In the genomic region with DNA sequence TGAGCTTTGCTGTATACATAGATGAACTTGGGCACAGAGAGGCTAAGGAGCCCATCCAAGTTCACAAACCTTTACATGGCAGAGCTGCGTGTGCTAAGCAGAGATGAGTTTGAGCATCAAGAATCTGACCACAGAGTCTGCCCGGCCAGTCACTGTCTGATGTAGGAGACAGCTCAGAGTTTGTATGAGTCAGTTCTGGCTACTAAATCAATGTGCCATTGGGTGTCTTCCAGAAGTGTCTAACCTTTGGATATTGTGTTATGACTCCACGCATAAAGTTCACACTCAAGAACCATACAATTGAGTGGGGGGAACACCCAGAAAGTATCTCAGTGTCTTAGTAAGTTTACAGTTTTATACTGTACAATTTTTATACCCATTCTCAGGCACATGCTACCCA, we compare ENCODE assay signal across 22 mouse cellular contexts. TPM values are rescaled to one million over a fixed set of nuclear protein-coding genes. Genes with fewer than 3 reads are reported as not detected.
"Had no signal": no experiment of that assay in that cellular context is flagged by ENCODE, and none has a peak within 500 bp of the region (broad histone marks: within the 10 kb centered on the region; RNA-seq: fewer than 3 reads in every experiment).

No protein-coding gene starts in this region.

- H3K4me1 ChIP-seq: neural tube, embryonic 15.5 days; stomach, embryonic 15.5 days had no signal

- H3K4me3 ChIP-seq: neural tube, embryonic 13.5 days; neural tube, embryonic 15.5 days; stomach, embryonic 15.5 days had no signal

- H3K27ac ChIP-seq: neural tube, embryonic 13.5 days; neural tube, embryonic 15.5 days; stomach, embryonic 15.5 days; stomach, postnatal 0 days had no signal

- H3K4me2 ChIP-seq: neural tube, embryonic 13.5 days; neural tube, embryonic 15.5 days; stomach, embryonic 15.5 days had no signal

- H3K9ac ChIP-seq: neural tube, embryonic 13.5 days; neural tube, embryonic 15.5 days; stomach, embryonic 15.5 days had no signal

- H3K9me3 ChIP-seq: neural tube, embryonic 13.5 days; neural tube, embryonic 15.5 days; stomach, embryonic 15.5 days had no signal

- H3K36me3 ChIP-seq: neural tube, embryonic 13.5 days; neural tube, embryonic 15.5 days; stomach, embryonic 15.5 days had no signal

- DNase-seq: retina, postnatal 1 day; right cerebral cortex, adult 18-20 months; right cerebral cortex, postnatal 14 days; right cerebral cortex, postnatal 25 days; right cerebral cortex, postnatal 4 days; thymus, adult 18-20 months; thymus, adult 2 months; thymus, postnatal 14 days; thymus, postnatal 25 days; thymus, postnatal 36 days; thymus, postnatal 4 days had no signal

RNA-seq across cellular contexts. Expression of gene Olig1, which starts 8.7 kb away (rescaled TPM):
- total RNA-seq: neutrophil, adult 5-6 weeks had no signal
- polyA plus RNA-seq: small intestine, adult 2 months; spleen, adult 2 months; stomach, embryonic 14.5 days had no signal

RNA-seq across cellular contexts. Expression of gene Olig2, which starts 35.6 kb away (rescaled TPM):
- total RNA-seq: neutrophil, adult 5-6 weeks had no signal
- polyA plus RNA-seq: small intestine, adult 2 months; stomach, embryonic 14.5 days; stomach, embryonic 15.5 days; stomach, embryonic 16.5 days; stomach, postnatal 0 days; testis, adult 2 months; urinary bladder, adult 2 months had no signal
